Mouse (Mus musculus): ENCODE measurements around the gene Fbxl13. TPM values are rescaled to one million over a fixed set of nuclear protein-coding genes. Genes with fewer than 3 reads are reported as not detected.

Fbxl13 gene
- total and polyA plus RNA-seq, 3 experiments = 0.11 TPM; not detected in 2

DNA sequence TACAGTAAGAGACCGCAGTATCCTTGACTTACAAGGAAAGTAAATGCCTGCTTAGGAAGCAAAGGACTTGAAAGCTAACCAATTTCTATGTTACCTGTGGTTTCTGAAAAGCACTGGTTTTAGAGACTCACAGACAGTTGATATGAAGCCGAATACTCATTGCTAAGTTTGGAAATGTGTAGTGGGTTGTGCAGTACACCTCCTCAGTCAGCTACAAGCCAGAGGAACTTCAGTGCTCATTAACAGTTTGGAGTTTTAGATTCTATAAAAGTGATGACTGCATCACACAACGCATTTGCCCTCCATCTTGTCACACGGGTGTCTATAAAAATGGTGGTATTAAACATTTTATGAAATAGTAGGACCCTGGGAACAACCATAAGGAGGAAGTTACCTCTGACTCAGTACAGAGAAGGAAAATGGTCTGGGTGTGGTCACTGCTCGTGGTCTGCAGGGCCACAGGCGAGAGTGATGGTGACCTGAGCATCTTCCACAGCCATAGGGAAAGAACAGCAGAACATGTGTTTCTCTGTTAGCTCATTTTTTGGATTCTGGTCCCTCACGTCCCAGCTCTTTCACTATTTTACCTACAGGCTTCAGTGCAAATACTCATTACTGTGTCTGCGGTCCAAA is 160.1 kb downstream of the Fbxl13 start:
- no peak for DNase-seq (ENCODE audit: low spot score)
- Histone ChIP-seq H3K4me3 (ENCODE audit: low read depth, low read length) (no peak overlapping the region), H3K36me3 (replicated peaks) (peaks cover 29% of the 10 kb centered on the region), H3K9me3 (replicated peaks) (no peaks in the 10 kb centered on the region), H3K4me1 (ENCODE audit: insufficient read depth, low read depth, low read length) (no peaks in the 10 kb centered on the region), H3K27me3 (ENCODE audit: insufficient read depth, low read length) (no peaks in the 10 kb centered on the region)
- TF ChIP-seq GATA2 (IDR thresholded peaks at IDR 0.05; ENCODE audit: borderline replicate concordance, low read depth, low read length) = no peak
- no peak for TF ChIP-seq POLR2AphosphoS5 (IDR thresholded peaks at IDR 0.05; ENCODE audit: insufficient replicate concordance, low read depth, low read length)
- TF ChIP-seq TAL1 (conservative IDR thresholded peaks at IDR 0.05; ENCODE audit: low read depth, low read length) = no peak
- TF ChIP-seq CTCF (IDR thresholded peaks at IDR 0.05; ENCODE audit: low read depth, low read length) = no peak
- ATAC-seq (ENCODE audit: extremely low read depth, insufficient number of reproducible peaks, low FRiP score, poor library complexity, severe bottlenecking) = no peak

DNA sequence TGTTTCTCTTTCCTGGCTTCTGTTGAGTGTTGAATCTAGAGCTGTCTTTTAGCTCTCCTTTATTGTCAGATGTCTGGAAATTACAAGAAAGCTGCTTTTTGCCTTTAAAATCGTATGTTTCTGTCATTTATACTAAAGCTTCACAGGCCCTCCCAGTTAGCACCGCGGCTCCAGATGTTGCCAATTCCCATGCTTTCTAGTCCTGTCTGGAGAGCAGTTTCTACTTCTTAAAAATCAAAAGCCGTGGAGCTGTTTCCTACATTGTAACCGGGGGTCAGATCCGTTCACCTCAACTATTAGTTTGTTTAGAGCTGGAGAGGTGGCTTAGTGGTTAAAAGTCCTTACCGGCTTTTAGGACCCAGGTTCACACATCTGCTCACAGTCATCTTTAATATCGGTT is 162.2 kb downstream of the Fbxl13 start:
- Histone ChIP-seq H3K9me3 (replicated peaks) (no peaks in the 10 kb centered on the region), H3K36me3 (replicated peaks) (peaks cover 48% of the 10 kb centered on the region), H3K27me3 (ENCODE audit: insufficient read depth, low read length) (no peaks in the 10 kb centered on the region), H3K4me3 (ENCODE audit: low read depth, low read length) (no peak overlapping the region), H3K4me1 (ENCODE audit: insufficient read depth, low read depth, low read length) (no peaks in the 10 kb centered on the region)
- ATAC-seq (ENCODE audit: extremely low read depth, insufficient number of reproducible peaks, low FRiP score, poor library complexity, severe bottlenecking) (no peak), DNase-seq (ENCODE audit: low spot score) (no peak)
- TF ChIP-seq GATA2 (IDR thresholded peaks at IDR 0.05; ENCODE audit: borderline replicate concordance, low read depth, low read length) (no peak), GATA1 (IDR thresholded peaks at IDR 0.05; ENCODE audit: borderline replicate concordance, low read length) (no peak), CTCF (IDR thresholded peaks at IDR 0.05; ENCODE audit: low read depth, low read length) (no peak), TAL1 (conservative IDR thresholded peaks at IDR 0.05; ENCODE audit: low read depth, low read length) (no peak), POLR2AphosphoS5 (IDR thresholded peaks at IDR 0.05; ENCODE audit: insufficient replicate concordance, low read depth, low read length) (no peak)

GRCm38 (mm10) chr5:21482446-21483222 is 162.8 kb downstream of the Fbxl13 start:
- Histone ChIP-seq H3K36me3 (replicated peaks) (peaks cover 48% of the 10 kb centered on the region), H3K27me3 (ENCODE audit: insufficient read depth, low read length) (no peaks in the 10 kb centered on the region), H3K9me3 (replicated peaks) (no peaks in the 10 kb centered on the region), H3K4me3 (ENCODE audit: low read depth, low read length) (no peak overlapping the region), H3K4me1 (ENCODE audit: insufficient read depth, low read depth, low read length) (no peaks in the 10 kb centered on the region)
- no peak for TF ChIP-seq CTCF (IDR thresholded peaks at IDR 0.05; ENCODE audit: low read depth, low read length)
- TF ChIP-seq POLR2AphosphoS5 (IDR thresholded peaks at IDR 0.05; ENCODE audit: insufficient replicate concordance, low read depth, low read length) = no peak
- no peak for TF ChIP-seq GATA1 (IDR thresholded peaks at IDR 0.05; ENCODE audit: borderline replicate concordance, low read length)
- no peak for TF ChIP-seq TAL1 (conservative IDR thresholded peaks at IDR 0.05; ENCODE audit: low read depth, low read length)
- no peak for TF ChIP-seq GATA2 (IDR thresholded peaks at IDR 0.05; ENCODE audit: borderline replicate concordance, low read depth, low read length)
- ATAC-seq (ENCODE audit: extremely low read depth, insufficient number of reproducible peaks, low FRiP score, poor library complexity, severe bottlenecking) (no peak), DNase-seq (ENCODE audit: low spot score) (no peak)

- no peak for TF ChIP-seq GATA1 (IDR thresholded peaks at IDR 0.05; ENCODE audit: borderline replicate concordance, low read length)
- TF ChIP-seq POLR2AphosphoS5 (IDR thresholded peaks at IDR 0.05; ENCODE audit: insufficient replicate concordance, low read depth, low read length) = no peak
- TF ChIP-seq CTCF (IDR thresholded peaks at IDR 0.05; ENCODE audit: low read depth, low read length) = no peak
- TF ChIP-seq GATA2 (IDR thresholded peaks at IDR 0.05; ENCODE audit: borderline replicate concordance, low read depth, low read length) = no peak
- no peak for TF ChIP-seq TAL1 (conservative IDR thresholded peaks at IDR 0.05; ENCODE audit: low read depth, low read length)
- DNase-seq (ENCODE audit: low spot score) = no peak
Observed at GRCm38 (mm10) chr5:21481521-21481920, 163.9 kb downstream of the Fbxl13 start.

GRCm38 (mm10) chr5:21479746-21480145 is 165.7 kb downstream of the Fbxl13 start:
- H3K27me3 ChIP-seq (ENCODE audit: insufficient read depth, low read length) = no peaks in the 10 kb centered on the region
- ATAC-seq (ENCODE audit: extremely low read depth, insufficient number of reproducible peaks, low FRiP score, poor library complexity, severe bottlenecking) (no peak), DNase-seq (ENCODE audit: low spot score) (no peak)
- no peak overlapping the region for H3K4me3 ChIP-seq (ENCODE audit: low read depth, low read length)
- no peaks in the 10 kb centered on the region for H3K4me1 ChIP-seq (ENCODE audit: insufficient read depth, low read depth, low read length)
- TF ChIP-seq GATA1 (IDR thresholded peaks at IDR 0.05; ENCODE audit: borderline replicate concordance, low read length) (no peak), CTCF (IDR thresholded peaks at IDR 0.05; ENCODE audit: low read depth, low read length) (no peak), TAL1 (conservative IDR thresholded peaks at IDR 0.05; ENCODE audit: low read depth, low read length) (no peak), POLR2AphosphoS5 (IDR thresholded peaks at IDR 0.05; ENCODE audit: insufficient replicate concordance, low read depth, low read length) (no peak), GATA2 (IDR thresholded peaks at IDR 0.05; ENCODE audit: borderline replicate concordance, low read depth, low read length) (no peak)
- H3K36me3 ChIP-seq (replicated peaks) = peaks cover 71% of the 10 kb centered on the region
- H3K9me3 ChIP-seq (replicated peaks) = no peaks in the 10 kb centered on the region

More at GRCm38 (mm10) chr5:21481521-21481920, 163.9 kb downstream of the Fbxl13 start:
- Histone ChIP-seq H3K27me3 (ENCODE audit: insufficient read depth, low read length) (no peaks in the 10 kb centered on the region), H3K9me3 (replicated peaks) (no peaks in the 10 kb centered on the region), H3K36me3 (replicated peaks) (peaks cover 59% of the 10 kb centered on the region), H3K4me3 (ENCODE audit: low read depth, low read length) (no peak overlapping the region), H3K4me1 (ENCODE audit: insufficient read depth, low read depth, low read length) (no peaks in the 10 kb centered on the region)
- no peak for ATAC-seq (ENCODE audit: extremely low read depth, insufficient number of reproducible peaks, low FRiP score, poor library complexity, severe bottlenecking)

- Histone ChIP-seq H3K9me3 (replicated peaks) (no peaks in the 10 kb centered on the region), H3K36me3 (replicated peaks) (peaks cover 74% of the 10 kb centered on the region), H3K4me1 (ENCODE audit: insufficient read depth, low read depth, low read length) (no peaks in the 10 kb centered on the region), H3K4me3 (ENCODE audit: low read depth, low read length) (no peak overlapping the region), H3K27me3 (ENCODE audit: insufficient read depth, low read length) (no peaks in the 10 kb centered on the region)
- DNase-seq (ENCODE audit: low spot score) = no peak
- TF ChIP-seq GATA1 (IDR thresholded peaks at IDR 0.05; ENCODE audit: borderline replicate concordance, low read length) (no peak), TAL1 (conservative IDR thresholded peaks at IDR 0.05; ENCODE audit: low read depth, low read length) (no peak), CTCF (IDR thresholded peaks at IDR 0.05; ENCODE audit: low read depth, low read length) (no peak), GATA2 (IDR thresholded peaks at IDR 0.05; ENCODE audit: borderline replicate concordance, low read depth, low read length) (no peak), POLR2AphosphoS5 (IDR thresholded peaks at IDR 0.05; ENCODE audit: insufficient replicate concordance, low read depth, low read length) (no peak)
- no peak for ATAC-seq (ENCODE audit: extremely low read depth, insufficient number of reproducible peaks, low FRiP score, poor library complexity, severe bottlenecking)
Observed at GRCm38 (mm10) chr5:21478428-21478827, 167.0 kb downstream of the Fbxl13 start.

Data from G1E (cell line).